In the genomic region with DNA sequence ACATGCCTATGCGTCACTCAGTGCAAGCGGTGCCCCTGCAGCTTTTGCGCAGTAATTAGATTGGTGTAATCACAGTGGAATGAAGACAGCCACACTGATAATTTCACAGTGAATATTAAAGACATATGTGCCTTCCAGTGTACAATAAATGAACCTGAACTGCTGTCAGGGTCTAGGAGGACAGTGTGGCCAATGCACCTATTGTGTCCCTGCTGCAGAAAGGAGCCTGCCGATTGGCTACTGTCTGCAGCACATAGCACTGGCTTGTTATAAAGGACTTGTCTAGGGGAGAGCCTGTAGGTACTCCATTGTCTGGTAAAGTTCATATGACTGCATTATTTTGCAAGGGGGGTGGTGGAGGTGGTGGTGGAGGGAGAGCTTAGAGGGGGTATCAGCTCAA, we compare ENCODE assay signal across 10 mouse cellular contexts.
DNase-seq lines count a peak whose midpoint lies in the region; ATAC-seq and TF ChIP-seq lines count a peak whose summit lies in the region.
"Had no signal": no experiment of that assay in that cellular context is flagged by ENCODE, and none has a peak within 500 bp of the region (broad histone marks: within the 10 kb centered on the region; RNA-seq: fewer than 3 reads in every experiment).

No protein-coding gene starts in this region.

- 86% methylated on average over 4 of the region's 4 CpGs for WGBS in heart, adult 2 months
- WGBS in kidney, embryonic 14.5 days = 90% methylated on average over 4 of the region's 4 CpGs

- peaks cover 1% of the 10 kb centered on the region for H3K4me1 ChIP-seq in heart, adult 2 months (ENCODE audit: control insufficient read depth, insufficient read depth, low read length)
- H3K4me1 ChIP-seq in kidney, embryonic 14.5 days (ENCODE audit: control insufficient read depth, insufficient read depth, low read length) = no peaks in the 10 kb centered on the region

- peak overlapping the region; percentile 45 for H3K4me3 ChIP-seq in left cerebral cortex, adult 2 months
- H3K4me3 ChIP-seq in heart, adult 2 months = no peak overlapping the region
- no peak overlapping the region for H3K4me3 ChIP-seq in kidney, embryonic 14.5 days (ENCODE audit: low read length)

- peak; percentile 72 for ATAC-seq in frontal cortex, adult (ENCODE audit: low TSS enrichment)
- no peak for ATAC-seq in kidney, embryonic 14.5 days (ENCODE audit: low FRiP score, low TSS enrichment)
- ATAC-seq: activated CD4-positive, CD25-positive, alpha-beta regulatory T cell, adult 4 months had no signal

- no peaks in the 10 kb centered on the region for H3K27me3 ChIP-seq in heart, adult 2 months (ENCODE audit: control insufficient read depth, insufficient read depth, low read length)
- no peaks in the 10 kb centered on the region for H3K27me3 ChIP-seq in kidney, embryonic 14.5 days (ENCODE audit: control insufficient read depth, insufficient read depth, low read length)

- no peak overlapping the region for H3K9ac ChIP-seq in heart, adult 2 months (ENCODE audit: low read depth, low read length)
- no peak overlapping the region for H3K9ac ChIP-seq in kidney, embryonic 14.5 days (ENCODE audit: low read depth, low read length)

- peak; percentile 49 to 51 for DNase-seq in left cerebral cortex, adult 18-20 months (ENCODE audit: low spot score in 2 of 2)
- DNase-seq in left cerebral cortex, adult 11 months (ENCODE audit: low spot score) = no peak
- peak; percentile 23 to 51 for DNase-seq in left cerebral cortex, adult 2 months (ENCODE audit: extremely low spot score in 1 of 2, low spot score in 2 of 2)
- DNase-seq in right cerebral cortex, postnatal 14 days = peak; percentile 23
- no peak for DNase-seq in heart, adult 2 months
- DNase-seq in kidney, postnatal 36 days = no peak
- DNase-seq: B cell, adult 2 months had no signal

- H3K79me2 ChIP-seq in heart, adult 2 months (replicated peaks; ENCODE audit: control insufficient read depth, insufficient read depth, low read length) = no peaks in the 10 kb centered on the region

- H3K36me3 ChIP-seq in heart, adult 2 months (ENCODE audit: control insufficient read depth, insufficient read depth, low read length) = no peaks in the 10 kb centered on the region
- no peaks in the 10 kb centered on the region for H3K36me3 ChIP-seq in kidney, embryonic 14.5 days (ENCODE audit: control insufficient read depth, insufficient read depth, low read length)

- H3K27ac ChIP-seq in left cerebral cortex, adult 2 months = peak overlapping the region; percentile 86
- no peak overlapping the region for H3K27ac ChIP-seq in heart, adult 2 months
- H3K27ac ChIP-seq in kidney, embryonic 14.5 days (ENCODE audit: low read depth, low read length) = no peak overlapping the region

- H3K9me3 ChIP-seq in kidney, embryonic 14.5 days (ENCODE audit: control insufficient read depth, low read length) = no peaks in the 10 kb centered on the region

- TF ChIP-seq CTCF in left cerebral cortex, adult 2 months (IDR thresholded peaks at IDR 0.05) = no peak
- TF ChIP-seq CTCF in heart, adult 2 months (IDR thresholded peaks at IDR 0.05) = no peak

- TF ChIP-seq POLR2A in heart, adult 2 months (IDR thresholded peaks at IDR 0.05; ENCODE audit: insufficient read depth, low read depth, low read length) = no peak

- H3K4me2 ChIP-seq in kidney, embryonic 14.5 days (replicated peaks; ENCODE audit: low read depth, low read length) = no peak overlapping the region

- intact Hi-C loops in left cerebral cortex, adult 2 months (cut with DNase I) = loop anchor here (2.0 to 5.0 kb wide), 7 partner anchors 84 to 921 kb away; no protein-coding TSS in a partner anchor
- intact Hi-C loops in heart, adult 2 months (cut with DNase I) = no loop called here

- no peak for TF ChIP-seq EP300 in heart, adult 2 months (IDR thresholded peaks at IDR 0.05; ENCODE audit: insufficient read depth, low read depth, low read length)

Comparison
In these comparisons a context has a peak if more than half of its experiments do, and no peak if none do; other contexts are left out.
1. DNase-seq: peak in left cerebral cortex, adult 18-20 months (2 of 2), left cerebral cortex, adult 2 months (2 of 2) and right cerebral cortex, postnatal 14 days (single experiment); none in left cerebral cortex, adult 11 months (single experiment), heart, adult 2 months (0 of 2) and kidney, postnatal 36 days (0 of 2).